Mouse (Mus musculus) kidney, adult 2 months (tissue): ENCODE results near the gene Xylt1.

Source experiments
- CTCF ChIP-seq: fragments of 200-500 bp; conservative IDR thresholded peaks from 2 replicates; pipeline ENCODE4 v1.5.1; 2011; ENCODE audit warnings: low read depth, mild to moderate bottlenecking, control low read depth, low read length, moderate library complexity, mixed read lengths; ENCODE audit not compliant: insufficient read depth, insufficient read length
- POLR2A ChIP-seq: fragments of 200-500 bp; IDR thresholded peaks from one replicate; pipeline ENCODE4 v1.6.1; 2011; ENCODE audit warnings: low read depth, low read length, control low read depth

GRCm38 (mm10) chr7:117503714-117504113 is 122.9 kb downstream of the Xylt1 start:
- no peak for TF ChIP-seq CTCF
- TF ChIP-seq POLR2A: no peak
